Mouse (Mus musculus) spleen, adult 18-20 months (tissue): ENCODE data around the gene Olfr1238.

Experiments used
- DNase-seq, 2 experiments: peaks; one replicate each; pipeline ENCODE4 v3.0.0; 2022; ENCODE audit warnings: mixed read lengths in 2 of 2

The Olfr1238 gene

DNA sequence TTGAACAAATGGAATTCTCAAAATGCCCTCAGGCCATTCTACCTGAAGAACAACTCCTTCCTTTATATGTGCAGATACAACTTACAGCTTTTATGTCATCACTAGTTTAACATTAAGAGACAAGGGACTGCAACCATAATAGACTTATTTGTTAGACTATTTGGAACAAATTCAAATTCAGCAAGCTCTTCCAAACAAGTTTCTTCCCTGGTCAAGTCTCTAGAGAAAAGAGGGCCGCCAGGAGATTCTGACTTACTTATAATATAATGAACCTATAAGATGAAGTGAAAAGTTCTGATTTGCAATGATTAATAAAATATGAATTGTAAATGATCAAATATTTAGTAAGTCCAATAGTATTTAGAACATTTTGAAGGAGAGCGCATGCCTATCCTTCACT is at the start of gene Olfr1238:
Olfr1238 (minus strand) TSS at position 101 of the 400 bp plus-strand sequence.
- no peak for DNase-seq

DNA sequence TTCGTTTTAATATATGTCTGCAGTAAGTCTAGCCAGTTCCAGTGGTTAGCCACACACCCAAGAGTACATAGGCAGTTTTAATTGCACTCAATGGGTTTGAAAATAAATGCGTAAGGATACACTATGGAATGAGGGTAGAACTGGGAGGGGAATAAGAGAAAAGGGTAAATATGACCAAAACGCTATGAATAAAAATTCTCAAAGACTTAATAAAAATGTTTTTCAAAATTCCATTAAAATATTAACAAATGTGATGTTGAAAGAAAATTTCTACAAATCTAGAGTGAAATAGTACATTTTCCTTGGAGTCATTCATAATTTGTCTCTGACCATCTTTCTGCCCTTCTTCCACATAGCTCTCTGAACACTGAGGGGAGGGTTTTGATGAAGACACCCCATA is 33.4 kb upstream of the Olfr1238 start, which contains the start of gene Olfr1240:
Olfr1240 (minus strand) TSS at position 101 of the 400 bp plus-strand sequence.
- no peak for DNase-seq

DNA sequence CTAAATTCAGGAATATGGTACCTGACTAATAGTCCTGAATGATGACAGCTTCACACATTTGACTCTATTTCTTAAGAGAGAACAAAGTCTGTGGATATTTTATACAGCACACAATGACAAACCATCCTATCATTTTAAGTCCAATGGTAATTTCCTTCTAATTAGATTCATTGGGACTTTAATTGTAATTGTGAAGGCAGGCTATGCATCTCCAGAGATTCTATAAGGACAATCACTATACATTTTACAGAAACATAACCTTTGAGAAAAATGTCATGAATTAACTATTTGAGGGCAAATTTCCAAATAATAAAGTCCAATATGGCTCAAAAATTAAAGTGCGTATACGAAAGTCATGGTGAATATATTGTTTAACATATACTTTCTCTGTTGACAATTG is 10.8 kb upstream of the Olfr1238 start, which contains the start of gene Olfr1239:
Olfr1239 (minus strand) TSS at position 101 of the 400 bp plus-strand sequence.
- no peak for DNase-seq

DNA sequence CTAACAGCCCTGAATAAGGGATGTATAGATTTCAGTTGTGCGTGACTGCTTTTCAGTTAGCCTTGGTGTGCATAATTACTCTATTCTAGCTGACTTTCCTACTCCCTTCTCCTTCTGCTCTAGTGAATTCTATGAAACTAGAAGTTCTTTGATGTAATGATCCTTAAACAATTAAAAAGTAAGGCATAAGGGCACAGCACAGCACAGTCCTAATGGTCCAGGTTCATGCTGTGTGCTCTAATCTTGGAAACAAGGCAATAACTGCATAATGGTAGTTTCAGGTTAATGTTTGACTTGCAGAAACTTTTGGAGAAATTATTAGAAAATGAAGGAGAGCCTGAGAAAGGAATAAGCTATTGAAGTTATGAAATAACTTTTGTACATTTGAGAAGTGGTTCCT is 5.1 kb upstream of the Olfr1238 start:
- DNase-seq, result no peak

DNA sequence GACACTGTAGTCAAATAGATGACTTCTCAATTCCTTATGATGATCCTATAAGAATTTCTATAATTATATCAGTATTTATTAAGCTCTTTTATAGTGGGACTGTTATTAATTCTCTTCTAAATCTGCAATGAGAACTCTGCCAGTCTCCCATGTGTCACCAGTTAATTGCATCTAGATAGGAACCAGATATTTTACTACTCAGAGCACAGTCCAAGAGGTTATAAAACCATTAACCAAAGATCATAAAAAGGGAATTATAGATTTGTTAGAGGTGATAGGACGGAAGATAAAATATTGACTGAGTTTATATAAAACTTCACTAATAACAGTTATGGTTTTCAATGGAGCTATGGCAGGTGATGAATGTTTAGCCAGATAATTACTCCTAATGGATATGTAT is 8.6 kb downstream of the Olfr1238 start:
- DNase-seq, result no peak

DNA sequence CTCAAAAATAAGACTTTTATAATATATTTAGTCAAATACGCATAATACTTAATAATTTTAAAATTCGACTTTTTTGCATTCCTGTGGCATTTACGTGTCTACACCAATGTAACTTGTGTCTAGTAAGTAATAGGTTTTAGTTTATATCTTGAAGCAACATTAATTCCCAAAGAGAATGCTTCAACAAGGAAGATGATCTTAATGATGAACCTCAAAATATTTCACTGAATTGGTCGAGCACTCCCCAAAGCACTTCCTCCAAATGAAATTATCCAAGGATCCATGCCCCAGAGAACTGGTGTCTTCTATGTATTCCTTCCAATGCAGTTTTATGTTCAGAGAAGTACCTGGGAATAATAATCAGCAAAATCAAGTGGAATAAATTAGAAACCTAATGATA is 44.7 kb downstream of the Olfr1238 start, which contains the start of gene Olfr1234:
Olfr1234 (minus strand) TSS at position 101 of the 400 bp plus-strand sequence.
- DNase-seq, result no peak
